Mouse (Mus musculus): ENCODE results near the gene Tesc. TPM values are rescaled to one million over a fixed set of nuclear protein-coding genes. Genes with fewer than 3 reads are reported as not detected.

Gene Tesc
- polyA plus RNA-seq, 1 experiment, result not detected

- no peak overlapping the region for H3K4me3 ChIP-seq (ENCODE audit: insufficient read depth, low read depth, low read length)
- H3K4me1 ChIP-seq (ENCODE audit: control insufficient read depth, insufficient read depth, low read length), result peaks cover 4% of the 10 kb centered on the region
- WGBS, result 87% methylated on average over 4 of the region's 4 CpGs
- TF ChIP-seq CTCF (IDR thresholded peaks at IDR 0.05; ENCODE audit: insufficient read depth, low read depth, low read length) (no peak), POLR2A (IDR thresholded peaks at IDR 0.05; ENCODE audit: insufficient read depth, low read depth, low read length) (no peak)
- no peak overlapping the region for H3K27ac ChIP-seq (ENCODE audit: insufficient read depth, low read depth, low read length)
Measured at GRCm38 (mm10) chr5:118095849-118096248, 68.3 kb downstream of the Tesc start.

GRCm38 (mm10) chr5:118096317-118096716 lies 68.8 kb downstream of the Tesc start:
- H3K27ac ChIP-seq (ENCODE audit: insufficient read depth, low read depth, low read length), result no peak overlapping the region
- no peak for TF ChIP-seq CTCF (IDR thresholded peaks at IDR 0.05; ENCODE audit: insufficient read depth, low read depth, low read length)
- TF ChIP-seq POLR2A (IDR thresholded peaks at IDR 0.05; ENCODE audit: insufficient read depth, low read depth, low read length), result no peak
- H3K4me1 ChIP-seq (ENCODE audit: control insufficient read depth, insufficient read depth, low read length), result peaks cover 4% of the 10 kb centered on the region
- no peak overlapping the region for H3K4me3 ChIP-seq (ENCODE audit: insufficient read depth, low read depth, low read length)
- WGBS, result 66% methylated on average over 3 of the region's 3 CpGs

DNA sequence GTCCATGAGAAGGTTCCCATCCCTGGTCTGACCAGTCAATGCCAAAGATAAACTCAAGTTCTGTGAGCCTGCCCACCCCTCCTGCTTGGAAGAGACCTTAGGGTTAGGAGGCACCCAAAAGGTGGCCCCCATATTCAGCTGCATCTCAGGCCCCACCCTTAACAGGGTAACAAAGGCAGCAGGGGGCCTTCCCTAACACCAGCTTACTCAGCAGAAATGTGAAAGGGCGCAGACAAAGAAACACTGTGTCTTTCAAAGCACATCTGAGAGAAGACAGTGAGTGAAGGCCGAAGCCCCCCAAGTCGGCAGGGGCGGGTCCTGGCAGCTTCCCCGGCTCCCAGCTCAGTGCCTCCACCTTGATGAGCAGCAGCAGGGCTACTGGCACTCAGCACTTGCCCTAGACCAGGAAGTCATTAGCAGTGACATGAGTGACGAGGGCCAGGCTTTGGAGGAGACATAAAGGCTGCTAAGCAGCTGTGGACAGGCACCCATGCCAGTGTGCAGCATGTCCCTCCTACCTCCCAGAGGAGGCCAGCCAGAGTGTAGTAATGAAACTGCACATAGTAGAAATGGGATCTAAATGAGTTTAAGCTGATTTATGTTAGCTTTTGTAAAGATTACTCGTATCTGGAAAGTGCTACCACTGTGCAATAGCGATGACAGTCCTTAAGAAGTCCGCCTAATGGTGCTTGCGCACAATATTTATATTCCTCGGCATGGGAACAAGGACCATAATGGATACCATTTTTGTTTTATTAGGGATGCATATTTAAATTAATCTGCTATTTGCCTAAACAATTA lies 71.7 kb downstream of the Tesc start:
- WGBS, result 68% methylated on average over 11 of the region's 11 CpGs
- H3K4me1 ChIP-seq (ENCODE audit: control insufficient read depth, insufficient read depth, low read length), result peaks cover 4% of the 10 kb centered on the region; the same call in 1 of the 2 replicates
- no peak overlapping the region for H3K27ac ChIP-seq (ENCODE audit: insufficient read depth, low read depth, low read length)
- H3K4me3 ChIP-seq (ENCODE audit: insufficient read depth, low read depth, low read length), result no peak overlapping the region
- TF ChIP-seq POLR2A (IDR thresholded peaks at IDR 0.05; ENCODE audit: insufficient read depth, low read depth, low read length) (no peak), CTCF (IDR thresholded peaks at IDR 0.05; ENCODE audit: insufficient read depth, low read depth, low read length) (no peak)

DNA sequence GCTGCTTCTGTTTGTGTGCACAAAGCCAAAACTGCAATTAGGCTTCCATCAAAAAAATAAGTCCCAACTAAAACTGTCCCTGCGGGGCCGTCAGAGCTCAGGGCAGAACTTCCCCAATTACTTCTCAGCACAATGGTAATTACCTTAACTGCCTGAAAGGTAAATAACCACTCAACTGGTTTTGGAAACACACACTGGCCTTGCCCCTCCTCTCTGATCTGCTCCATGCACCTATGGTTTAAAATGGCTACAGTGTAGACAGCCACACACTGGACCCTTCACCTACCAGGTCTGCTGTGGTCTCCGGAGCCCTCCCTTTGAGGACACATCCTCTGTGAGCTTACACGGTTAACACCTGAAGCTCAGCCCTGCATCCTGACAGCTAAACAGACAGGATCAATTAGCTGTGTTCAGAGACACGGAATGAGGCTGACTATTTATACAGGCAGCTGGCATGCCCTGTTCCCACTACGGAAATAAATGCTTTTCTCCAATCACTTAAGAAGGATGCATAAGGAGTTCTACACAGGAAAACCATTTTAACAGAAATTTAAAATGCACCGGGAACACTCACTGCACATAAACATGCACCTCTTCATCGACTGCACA lies 72.4 kb downstream of the Tesc start:
- 63% methylated on average over 8 of the region's 8 CpGs for WGBS
- no peak overlapping the region for H3K27ac ChIP-seq (ENCODE audit: insufficient read depth, low read depth, low read length)
- H3K4me3 ChIP-seq (ENCODE audit: insufficient read depth, low read depth, low read length), result no peak overlapping the region
- TF ChIP-seq POLR2A (IDR thresholded peaks at IDR 0.05; ENCODE audit: insufficient read depth, low read depth, low read length) (no peak), CTCF (IDR thresholded peaks at IDR 0.05; ENCODE audit: insufficient read depth, low read depth, low read length) (no peak)
- H3K4me1 ChIP-seq (ENCODE audit: control insufficient read depth, insufficient read depth, low read length), result peaks cover 4% of the 10 kb centered on the region; the same call in 1 of the 2 replicates

DNA sequence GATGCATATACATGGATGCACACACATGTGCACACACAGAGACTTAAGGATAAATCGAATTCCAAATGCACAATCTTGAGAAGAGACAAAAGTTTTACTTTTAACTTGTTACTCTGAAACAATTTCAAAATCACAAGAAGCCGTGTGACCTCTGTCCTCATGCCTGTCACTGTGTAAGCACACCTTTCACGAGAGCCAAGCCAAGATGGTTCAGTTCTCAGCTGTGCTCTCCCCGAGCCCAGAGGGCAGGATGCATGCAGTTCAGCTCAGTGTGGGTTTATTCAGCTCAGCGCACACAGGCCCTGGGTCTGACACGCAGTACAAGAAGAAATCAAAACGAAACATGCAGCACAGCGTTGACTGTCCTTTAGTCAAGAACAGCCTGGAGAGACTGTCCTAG lies 78.0 kb downstream of the Tesc start:
- H3K4me1 ChIP-seq (ENCODE audit: control insufficient read depth, insufficient read depth, low read length), result peaks cover 13% of the 10 kb centered on the region
- TF ChIP-seq CTCF (IDR thresholded peaks at IDR 0.05; ENCODE audit: insufficient read depth, low read depth, low read length) (no peak), POLR2A (IDR thresholded peaks at IDR 0.05; ENCODE audit: insufficient read depth, low read depth, low read length) (no peak)
- no peak overlapping the region for H3K4me3 ChIP-seq (ENCODE audit: insufficient read depth, low read depth, low read length)
- WGBS, result 90% methylated on average over 8 of the region's 8 CpGs
- no peak overlapping the region for H3K27ac ChIP-seq (ENCODE audit: insufficient read depth, low read depth, low read length)

GRCm38 (mm10) chr5:118106667-118107066 lies 79.1 kb downstream of the Tesc start:
- WGBS, result 94% methylated on average over 10 of the region's 10 CpGs
- Histone ChIP-seq H3K27ac (ENCODE audit: insufficient read depth, low read depth, low read length) (no peak overlapping the region), H3K4me3 (ENCODE audit: insufficient read depth, low read depth, low read length) (no peak overlapping the region), H3K4me1 (ENCODE audit: control insufficient read depth, insufficient read depth, low read length) (peaks cover 13% of the 10 kb centered on the region)
- no peak for TF ChIP-seq POLR2A (IDR thresholded peaks at IDR 0.05; ENCODE audit: insufficient read depth, low read depth, low read length)
- no peak for TF ChIP-seq CTCF (IDR thresholded peaks at IDR 0.05; ENCODE audit: insufficient read depth, low read depth, low read length)

- Histone ChIP-seq H3K27ac (ENCODE audit: insufficient read depth, low read depth, low read length) (no peak overlapping the region), H3K4me3 (ENCODE audit: insufficient read depth, low read depth, low read length) (no peak overlapping the region), H3K4me1 (ENCODE audit: control insufficient read depth, insufficient read depth, low read length) (peaks cover 16% of the 10 kb centered on the region)
- TF ChIP-seq POLR2A (IDR thresholded peaks at IDR 0.05; ENCODE audit: insufficient read depth, low read depth, low read length) (no peak), CTCF (IDR thresholded peaks at IDR 0.05; ENCODE audit: insufficient read depth, low read depth, low read length) (no peak)
- 75% methylated on average over 17 of the region's 17 CpGs for WGBS
Measured at GRCm38 (mm10) chr5:118108124-118108793, 80.7 kb downstream of the Tesc start.

DNA sequence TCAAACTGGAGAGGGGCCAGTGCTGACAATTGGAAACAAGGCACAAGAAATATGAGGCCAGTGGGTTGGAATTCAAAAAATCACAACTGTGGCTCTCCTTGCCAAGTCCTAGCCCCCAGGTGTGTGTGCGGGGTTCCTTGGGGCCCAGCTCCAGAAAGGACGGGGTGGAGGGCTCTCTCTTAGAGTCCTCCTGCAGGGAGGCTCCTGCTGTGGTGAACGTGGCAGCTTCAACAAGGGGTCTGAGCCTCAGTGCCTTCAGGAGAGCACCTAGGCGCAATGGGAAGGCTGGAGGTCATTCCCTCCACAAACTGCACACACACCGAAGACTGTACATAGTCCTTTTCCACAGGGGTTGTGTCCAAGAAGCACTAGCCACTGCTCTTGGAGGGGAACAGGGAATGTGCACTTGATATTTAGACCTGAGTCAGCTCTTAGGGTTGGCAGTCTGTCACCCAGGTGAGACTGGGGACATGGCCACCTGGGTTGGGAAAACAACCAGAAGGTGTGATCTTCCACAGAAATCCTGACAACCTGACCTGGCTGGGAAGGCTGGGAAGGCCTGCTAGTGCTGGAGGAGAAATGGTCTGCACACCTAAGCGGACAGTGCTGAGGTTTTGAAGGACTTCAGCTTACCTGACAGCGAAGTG lies 81.4 kb downstream of the Tesc start:
- H3K27ac ChIP-seq (ENCODE audit: insufficient read depth, low read depth, low read length), result no peak overlapping the region
- H3K4me3 ChIP-seq (ENCODE audit: insufficient read depth, low read depth, low read length), result no peak overlapping the region
- peaks cover 21% of the 10 kb centered on the region for H3K4me1 ChIP-seq (ENCODE audit: control insufficient read depth, insufficient read depth, low read length)
- WGBS, result 78% methylated on average over 7 of the region's 7 CpGs
- no peak for TF ChIP-seq POLR2A (IDR thresholded peaks at IDR 0.05; ENCODE audit: insufficient read depth, low read depth, low read length)

Other genes starting within 250 kb of the Tesc start
- gene Nos1, start 246.7 kb upstream of the Tesc start, polyA plus RNA-seq (2012; ENCODE audit: insufficient read depth, insufficient read length, low replicate concordance, missing spikeins), result not detected in 2 replicates
- gene Fbxo21, start 51.0 kb upstream of the Tesc start, polyA plus RNA-seq (2012; ENCODE audit: insufficient read depth, insufficient read length, low replicate concordance, missing spikeins), result not detected in 2 replicates
- not detected in 2 replicates for gene Fbxw8, start 127.7 kb downstream of the Tesc start, polyA plus RNA-seq (2012; ENCODE audit: insufficient read depth, insufficient read length, low replicate concordance, missing spikeins)
- gene Hrk, start 136.9 kb downstream of the Tesc start, polyA plus RNA-seq (2012; ENCODE audit: insufficient read depth, insufficient read length, low replicate concordance, missing spikeins), result not detected in 2 replicates
- not detected in 2 replicates for gene Rnft2, start 217.4 kb downstream of the Tesc start, polyA plus RNA-seq (2012; ENCODE audit: insufficient read depth, insufficient read length, low replicate concordance, missing spikeins)
- gene 2410131K14Rik, start 217.5 kb downstream of the Tesc start, polyA plus RNA-seq (2012; ENCODE audit: insufficient read depth, insufficient read length, low replicate concordance, missing spikeins), result not detected in 2 replicates

Data from olfactory bulb, adult 2 months (tissue).